Mouse (Mus musculus) 3T3-L1 (cell line): ENCODE data around the gene Enpp3.
A peak's percentile ranks its signal among the peaks of the same experiment; 100 is the strongest.

ENCODE experiments used
- DNase-seq: peaks from one replicate; pipeline ENCODE4 v3.0.0-alpha.2; 2015; ENCODE audit warnings: low read depth, low spot score

The Enpp3 gene

DNA sequence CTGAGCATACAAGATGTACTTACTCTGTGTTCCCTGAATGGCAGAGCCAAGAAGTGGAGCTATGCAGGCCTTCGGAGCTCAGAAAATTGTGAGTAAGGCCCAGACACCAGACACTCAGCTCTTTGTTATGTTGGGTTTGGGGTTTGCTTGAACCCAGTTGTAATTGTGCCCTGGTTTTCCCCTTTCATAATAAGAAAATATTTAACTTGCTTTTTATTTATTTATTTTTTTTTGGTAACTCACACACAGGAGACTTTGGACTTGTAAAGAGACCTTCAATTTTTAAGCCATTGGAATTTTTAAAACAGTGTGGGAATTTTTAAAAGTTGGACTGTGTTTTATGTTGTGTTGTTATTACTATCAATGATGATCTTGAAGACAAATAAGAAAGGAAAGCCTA is at the start of gene Enpp3:
Gene Enpp3 (minus strand): TSS at position 148 of the 400 bp plus-strand sequence.
- DNase-seq, result no peak

DNA sequence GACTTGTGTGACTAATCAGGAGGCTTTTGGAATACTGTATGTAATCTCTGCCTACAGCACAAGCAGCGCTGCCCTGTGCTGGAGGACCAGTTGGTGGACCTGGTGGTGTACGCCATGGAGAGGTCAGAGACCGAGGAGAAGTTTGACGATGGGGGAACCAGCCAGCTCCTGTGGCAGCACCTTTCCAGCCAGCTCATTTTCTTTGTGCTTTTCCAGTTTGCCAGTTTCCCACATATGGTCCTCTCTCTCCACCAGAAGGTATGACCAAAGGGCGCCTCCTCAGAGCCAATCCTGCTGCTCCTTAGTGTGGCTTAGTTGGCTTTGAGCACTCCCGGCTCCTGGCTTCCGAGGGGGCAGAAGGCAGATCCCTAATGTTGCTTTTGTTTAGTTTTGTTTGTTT is 45.7 kb upstream of the Enpp3 start:
- DNase-seq, result no peak

DNA sequence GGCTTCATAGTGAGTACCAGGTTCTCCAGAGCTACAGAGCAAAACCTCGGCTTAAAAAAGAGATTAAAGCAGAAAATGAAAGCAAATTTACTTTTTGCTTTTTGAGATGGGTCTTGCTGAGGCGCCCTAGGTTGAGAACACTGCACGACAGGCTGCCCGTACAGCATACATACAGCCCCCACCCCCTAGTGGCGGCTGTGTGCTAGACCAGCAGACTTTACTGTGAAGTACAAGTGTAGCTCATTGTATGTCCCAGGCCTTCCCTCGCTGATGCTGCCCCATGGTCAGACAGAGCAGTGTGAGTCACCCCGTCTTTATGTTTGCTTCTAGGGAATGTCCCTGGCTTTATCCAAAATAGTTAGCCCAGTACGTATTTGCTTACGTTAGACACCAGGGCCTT is 43.4 kb upstream of the Enpp3 start:
- peak; percentile 58 for DNase-seq

DNA sequence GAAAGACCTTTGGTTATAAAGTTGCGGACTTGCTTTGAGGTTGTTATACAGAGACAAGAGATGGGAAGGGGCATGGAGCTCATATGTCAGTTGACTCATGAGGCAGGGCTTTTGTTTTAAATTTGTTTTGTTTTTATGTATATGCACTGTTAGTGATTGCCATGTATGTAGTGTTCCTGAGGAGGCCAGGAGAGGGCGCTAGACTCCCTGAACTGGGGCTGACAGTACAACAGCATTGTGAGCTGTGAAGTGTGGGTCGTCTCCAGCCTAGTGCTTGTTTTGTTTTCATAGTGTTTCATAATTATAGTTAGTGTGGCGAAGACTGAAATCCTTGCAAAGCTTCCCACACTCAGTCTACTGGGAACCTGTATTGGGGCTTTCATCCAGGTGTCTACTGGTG is 31.0 kb upstream of the Enpp3 start:
- peak; percentile 20 for DNase-seq

DNA sequence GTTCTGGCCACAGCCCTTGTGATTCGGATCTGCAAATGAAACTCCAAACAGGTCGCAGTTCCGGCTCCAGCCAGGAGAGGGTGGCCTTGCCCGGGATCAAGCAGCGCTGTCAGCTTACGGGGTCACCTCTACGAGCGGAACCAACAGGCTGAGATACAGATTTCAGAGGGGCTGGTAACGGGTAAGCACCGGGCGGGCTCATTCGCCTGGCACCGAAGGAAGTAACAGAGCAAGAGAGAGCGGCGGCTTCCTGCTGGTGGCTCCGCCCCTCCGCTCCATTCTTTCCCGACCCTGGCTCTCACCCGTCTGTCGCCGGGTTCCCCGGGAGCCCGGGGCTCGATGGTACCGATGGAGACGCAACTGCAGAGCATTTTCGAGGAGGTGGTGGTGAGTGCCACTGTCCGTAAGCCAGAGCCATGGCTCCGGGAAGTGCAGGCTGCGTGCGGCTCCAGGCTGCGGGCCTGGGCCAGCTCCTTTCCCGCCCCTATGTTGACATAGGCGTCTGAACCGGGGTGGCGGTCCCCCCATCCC is 27.2 kb upstream of the Enpp3 start, which contains the start of gene Med23:
Gene Med23 (plus strand): TSS at position 227 of the 531 bp plus-strand sequence.
- DNase-seq, result peak; percentile 98

DNA sequence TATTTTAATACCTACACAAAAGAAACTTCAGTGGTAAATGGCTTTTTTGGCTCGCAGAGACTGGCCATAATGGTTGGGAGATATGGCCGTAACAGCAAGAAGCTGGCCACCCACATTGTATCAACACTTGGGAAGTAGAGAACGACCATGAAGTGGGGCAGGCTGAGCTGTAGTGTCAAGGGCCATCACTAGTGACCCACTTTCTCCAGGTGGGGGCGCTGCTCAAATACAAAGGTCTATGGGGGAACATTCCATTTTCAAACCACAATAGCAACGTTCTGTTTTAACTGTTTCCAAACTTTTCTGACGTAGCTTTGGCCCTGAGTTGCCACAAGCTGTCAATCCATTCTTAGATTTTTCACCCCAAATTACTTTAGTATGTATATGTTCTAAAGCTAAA is 21.8 kb upstream of the Enpp3 start:
- no peak for DNase-seq

DNA sequence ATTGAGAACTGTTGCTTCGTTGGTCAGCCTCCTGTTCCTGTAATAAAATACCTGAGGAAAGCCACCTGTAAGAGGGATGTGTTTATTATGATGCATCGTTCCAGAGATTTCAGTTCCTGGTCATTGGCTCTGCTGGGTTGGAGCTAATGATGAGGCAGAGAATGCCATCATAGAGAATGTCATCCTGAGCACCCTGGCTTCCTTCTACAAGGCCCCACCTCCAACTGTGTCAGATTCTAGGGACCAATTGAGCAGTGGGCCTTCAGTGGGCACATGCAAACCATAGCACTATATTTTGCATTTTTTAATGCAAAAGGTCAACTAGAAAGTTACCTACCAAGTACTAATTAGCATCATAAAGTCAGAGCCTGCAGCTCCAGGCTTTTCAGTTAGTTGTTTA is 20.5 kb upstream of the Enpp3 start:
- DNase-seq, result no peak

DNA sequence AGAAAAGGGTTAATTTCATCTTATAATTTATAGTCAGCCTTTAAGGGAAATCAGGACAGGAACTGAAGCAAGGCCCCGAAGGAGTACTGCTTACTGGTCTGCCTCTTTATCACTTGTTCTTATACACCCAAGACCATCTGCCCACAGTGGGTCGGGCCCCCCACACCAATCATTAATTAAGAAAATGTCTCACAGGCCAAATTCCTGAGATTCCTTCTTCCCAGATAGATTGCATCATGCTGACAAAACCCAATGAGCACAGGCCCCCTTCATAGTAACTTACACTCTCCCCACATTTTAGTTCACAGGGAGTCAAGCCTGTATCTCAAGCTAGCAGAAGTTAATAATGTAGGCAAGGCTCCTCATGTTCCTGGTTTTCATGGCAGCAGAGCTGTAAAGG is 625 bp downstream of the Enpp3 start:
- no peak for DNase-seq

DNA sequence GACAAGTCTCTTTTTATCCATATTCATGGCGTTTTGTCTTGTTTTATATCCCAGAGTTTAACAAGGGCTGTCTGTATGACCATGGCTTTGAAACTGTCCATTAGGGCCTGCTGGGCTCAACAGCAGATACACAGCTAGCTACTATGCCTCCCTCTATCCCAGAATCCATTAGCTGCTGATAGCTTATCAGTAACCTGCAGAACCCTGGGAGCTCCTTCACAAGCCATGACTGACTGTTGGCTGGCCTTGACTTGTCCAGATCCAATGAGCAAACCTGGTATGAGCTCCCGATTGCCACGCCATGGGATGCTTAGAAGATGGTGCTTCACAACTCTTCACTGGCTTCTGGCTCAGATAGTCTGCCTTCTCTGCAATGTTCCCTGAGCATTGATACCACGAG is 1.8 kb downstream of the Enpp3 start:
- DNase-seq, result no peak

DNA sequence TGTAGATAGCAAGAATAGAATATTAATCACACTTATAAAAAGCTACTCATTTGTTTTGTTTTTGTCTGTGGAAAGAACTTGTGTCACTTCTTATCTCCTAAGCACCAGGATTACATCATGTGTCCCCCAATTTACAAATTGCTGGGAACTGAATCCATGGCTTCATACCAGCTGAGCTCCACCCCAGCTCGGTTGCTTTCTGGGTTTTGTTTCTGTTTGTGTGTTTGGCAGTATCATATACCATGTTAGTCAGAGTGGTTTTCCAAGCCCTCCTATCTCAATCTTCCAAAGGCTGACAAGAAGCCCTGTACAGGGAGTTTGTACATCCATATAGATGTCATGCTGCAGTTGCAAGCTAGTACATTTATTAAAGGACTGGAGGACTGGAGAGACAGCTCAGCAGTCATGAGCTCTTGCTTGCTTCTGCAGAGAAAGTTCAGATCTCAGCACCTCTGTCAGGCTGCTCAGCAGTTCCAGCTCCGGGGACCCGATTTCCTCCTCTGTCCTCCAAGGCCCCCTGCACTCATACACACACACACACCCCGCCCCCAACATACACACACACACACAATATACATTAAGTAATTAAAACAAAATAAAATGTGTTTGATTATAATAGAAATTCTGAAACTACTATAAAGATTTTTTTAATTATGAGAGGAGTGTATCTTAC is 6.1 kb downstream of the Enpp3 start:
- peak; percentile 42 for DNase-seq

DNA sequence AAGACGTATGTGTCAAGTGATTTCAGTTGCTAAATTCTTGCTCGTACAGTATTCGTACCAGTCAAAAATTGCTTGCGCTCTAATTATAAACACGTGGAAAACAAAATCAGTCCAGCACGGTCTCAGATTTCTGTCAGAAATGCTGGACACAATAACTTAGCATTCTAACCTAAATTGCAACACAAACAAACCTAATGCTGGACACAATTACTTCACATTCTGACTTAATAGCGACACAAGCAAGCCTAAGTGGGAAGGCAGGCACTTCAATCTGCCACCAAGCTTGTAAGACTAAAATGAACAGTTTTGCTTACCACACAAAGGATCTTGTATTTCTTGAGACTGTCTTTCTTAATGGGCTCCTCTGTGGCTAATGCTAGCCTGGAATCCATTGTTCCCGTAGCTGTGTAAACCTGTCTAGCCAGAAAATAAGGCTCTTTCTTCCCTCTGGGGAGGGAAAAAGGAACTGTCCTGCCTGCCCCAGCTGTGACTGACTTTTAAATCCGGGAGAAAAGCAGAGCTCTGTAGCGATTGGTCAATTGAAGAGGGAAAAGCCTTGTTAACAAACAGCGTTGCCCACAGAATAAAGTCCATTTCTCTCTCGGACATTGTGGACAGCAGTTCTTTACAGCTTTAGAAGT is 6.8 kb downstream of the Enpp3 start:
- peak; percentile 66 for DNase-seq

DNA sequence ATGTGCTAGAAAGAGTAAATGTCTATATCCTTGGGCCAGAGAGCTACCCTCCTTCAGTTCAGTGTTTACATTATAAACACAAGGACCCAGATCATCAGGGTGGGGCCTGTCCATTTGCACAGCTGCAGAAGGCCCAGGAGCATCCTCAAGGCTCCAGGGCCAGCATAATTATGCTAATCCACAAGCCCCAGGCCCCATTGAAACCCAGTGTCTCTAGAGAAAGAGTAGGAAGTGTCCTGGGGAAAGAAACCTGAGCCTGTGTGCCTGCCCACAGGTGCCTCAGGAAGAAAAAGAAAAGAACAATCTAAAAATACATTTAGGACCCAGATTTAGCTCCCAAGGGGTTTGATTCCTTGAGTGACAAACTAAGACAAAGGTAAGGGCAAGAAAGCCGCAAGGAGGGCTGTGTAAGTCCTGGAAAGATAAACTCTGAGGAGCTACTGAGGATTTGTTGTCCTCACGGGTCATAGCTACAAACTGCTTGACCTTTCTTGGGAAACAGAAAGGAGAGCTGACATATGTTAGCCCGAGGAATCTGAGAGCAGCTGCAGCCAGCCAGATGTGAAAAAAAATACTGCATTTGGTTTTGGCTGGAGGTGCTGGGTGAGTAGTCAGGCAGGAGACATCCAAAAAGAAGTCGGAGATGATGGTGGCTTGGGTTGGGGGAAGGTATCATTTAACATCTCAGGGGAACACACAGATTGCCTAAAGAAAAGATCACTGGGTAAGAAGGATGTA is 7.8 kb downstream of the Enpp3 start:
- peak; percentile 66 for DNase-seq

DNA sequence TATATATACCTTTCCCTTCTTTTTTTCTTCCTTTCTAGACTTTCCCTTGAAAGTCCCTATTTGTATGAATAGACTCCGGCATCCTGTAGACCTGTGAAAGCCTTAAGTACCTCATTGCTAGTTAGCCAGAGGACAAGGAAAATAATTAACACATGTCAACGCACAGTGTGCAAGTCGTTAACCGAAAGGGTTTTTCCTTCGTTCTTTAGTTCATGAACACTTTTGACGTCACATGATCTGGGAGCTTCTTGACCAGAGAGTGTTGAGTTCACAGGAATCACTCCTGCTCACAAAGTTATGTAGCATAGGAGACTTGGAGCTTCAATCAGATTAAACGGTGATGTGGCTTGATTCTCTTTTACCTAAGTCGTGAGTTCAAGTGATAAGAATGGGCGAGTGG is 10.3 kb downstream of the Enpp3 start:
- DNase-seq, result no peak

DNA sequence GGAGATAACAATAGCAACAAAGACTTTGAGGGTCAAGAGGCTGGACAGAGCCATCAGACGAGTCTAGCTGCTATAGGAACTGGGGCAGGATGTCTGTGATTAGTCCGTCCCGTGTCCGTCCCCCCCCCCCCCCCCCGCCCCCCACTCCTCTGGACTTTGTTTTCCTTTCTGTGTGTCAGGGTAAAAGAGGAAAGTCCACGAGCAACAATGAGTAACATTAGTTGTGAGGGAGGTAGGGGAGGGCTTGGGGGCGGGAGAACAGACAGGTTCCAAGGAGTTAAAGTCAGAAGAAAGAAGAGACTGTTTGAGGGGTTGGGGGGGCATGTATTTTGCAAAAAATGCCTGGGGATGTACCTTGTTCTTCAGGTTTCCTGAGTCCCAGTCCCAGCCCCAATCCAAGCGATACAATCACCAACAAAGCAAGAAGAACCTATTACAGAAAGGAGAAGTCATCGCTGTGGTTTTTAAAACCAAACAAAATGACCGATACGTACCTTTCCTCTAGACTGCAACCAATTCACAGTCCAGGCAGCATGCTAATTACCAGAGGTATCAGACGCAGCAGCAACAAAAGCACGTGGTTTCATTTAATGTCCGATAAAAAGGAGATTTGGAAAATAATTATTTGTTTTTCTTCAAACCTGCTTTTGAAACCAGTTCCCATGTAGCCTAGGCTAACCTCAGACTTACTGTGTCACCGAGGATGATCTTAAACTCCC is 11.1 kb downstream of the Enpp3 start:
- DNase-seq, result no peak

DNA sequence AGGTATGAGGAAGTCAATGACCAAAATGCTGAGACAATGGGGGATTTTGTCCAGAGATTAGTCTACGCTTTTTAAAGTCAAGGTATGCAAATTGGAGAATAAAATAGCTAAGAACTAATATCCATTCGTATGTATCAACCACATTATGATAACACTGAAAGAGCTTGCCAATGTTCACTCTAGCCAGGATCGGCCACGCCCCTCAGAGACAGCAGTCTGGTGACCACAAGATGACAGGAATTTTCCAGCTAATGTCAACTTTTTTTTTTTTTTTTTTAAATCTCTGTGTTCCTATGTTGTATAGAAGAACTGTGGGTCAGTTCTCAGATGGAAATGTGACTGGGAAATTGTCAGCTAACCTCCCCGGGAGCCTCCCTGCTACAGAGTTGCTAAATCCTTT is 12.2 kb downstream of the Enpp3 start:
- DNase-seq, result peak; percentile 80

DNA sequence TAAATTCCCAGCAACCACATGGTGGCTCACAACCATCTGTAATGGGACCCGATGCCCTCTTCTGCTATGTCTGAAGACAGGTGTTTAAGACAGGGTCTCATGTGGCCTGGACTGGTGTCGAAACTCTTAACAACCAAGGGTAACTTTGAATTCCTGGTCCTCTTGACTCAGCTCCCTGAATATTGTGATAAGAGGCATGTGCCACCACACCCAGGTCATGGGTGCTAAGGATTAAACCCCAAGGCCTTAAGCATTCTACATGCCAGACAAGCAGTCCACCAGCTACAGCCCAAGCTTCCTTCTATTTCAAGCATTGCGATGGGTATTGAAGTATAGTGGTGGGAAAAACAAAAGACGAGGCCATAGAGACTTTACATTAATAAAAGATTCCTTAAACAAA is 14.5 kb downstream of the Enpp3 start:
- no peak for DNase-seq

DNA sequence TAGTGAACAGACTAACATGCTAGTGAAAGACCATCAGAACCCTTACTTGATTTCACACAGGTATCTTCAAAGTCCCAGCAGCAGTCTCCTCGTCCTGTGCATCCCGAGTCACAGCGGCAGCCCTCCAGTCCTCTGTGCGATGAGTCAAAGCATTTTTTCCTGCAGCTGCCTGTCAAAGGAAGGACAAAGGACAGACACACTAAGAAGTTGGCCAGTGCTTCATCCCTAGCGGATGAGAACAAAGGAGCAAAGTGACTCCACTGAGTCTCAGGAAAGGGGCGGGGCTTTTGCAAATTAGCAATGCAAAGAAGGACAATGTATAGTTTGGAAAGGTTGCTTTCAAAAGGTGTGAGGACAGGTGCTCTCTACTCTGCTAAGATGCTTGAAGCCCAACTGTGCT is 16.5 kb downstream of the Enpp3 start:
- DNase-seq, result no peak

DNA sequence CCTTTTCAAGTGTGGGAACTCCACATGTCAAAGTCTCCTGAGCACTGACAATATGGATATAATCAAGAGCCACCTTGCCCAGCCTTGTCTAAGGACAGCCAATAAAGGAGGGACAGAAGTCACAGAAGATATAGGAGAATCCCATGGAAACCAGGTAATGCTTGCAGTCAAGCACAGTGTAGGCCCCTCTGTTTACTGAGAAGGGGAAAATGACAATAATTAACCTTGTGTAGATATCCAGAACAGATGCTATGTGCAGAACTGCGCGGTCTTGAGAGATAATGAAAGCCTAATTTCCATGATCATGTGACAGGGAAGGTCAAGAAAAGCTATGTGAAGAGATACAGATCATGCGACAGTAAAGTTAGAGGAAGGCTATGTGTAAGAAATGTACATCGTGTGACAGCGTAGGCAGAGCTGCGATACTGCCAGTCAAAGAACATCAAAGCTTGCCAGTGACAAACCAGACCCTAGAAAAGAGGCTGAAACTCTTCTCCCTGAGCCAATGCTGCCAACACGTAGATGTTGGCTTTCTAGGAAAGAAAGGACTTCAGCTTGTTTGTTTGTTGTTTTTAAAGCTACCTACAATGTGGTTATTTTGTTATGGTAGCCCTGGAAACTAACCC is 17.1 kb downstream of the Enpp3 start:
- DNase-seq, result no peak

DNA sequence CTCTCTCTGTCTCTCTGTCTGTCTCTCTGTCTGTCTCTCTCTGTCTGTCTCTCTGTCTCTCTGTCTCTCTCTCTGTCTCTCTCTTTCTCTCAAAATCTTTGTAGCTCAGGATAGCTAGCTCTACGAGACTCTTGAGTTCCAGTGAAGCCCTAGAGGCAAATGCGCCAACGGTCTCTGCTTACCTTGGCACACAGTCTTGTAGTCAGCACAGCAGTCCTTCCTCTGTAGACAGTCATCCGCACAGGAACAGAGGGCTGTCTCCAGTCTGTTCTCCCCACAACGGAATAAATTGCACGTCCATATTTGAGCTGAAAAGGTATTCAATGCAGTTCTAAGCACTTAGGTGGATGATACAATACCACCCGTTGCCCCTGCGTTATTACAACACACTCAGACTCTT is 18.0 kb downstream of the Enpp3 start:
- DNase-seq, result no peak

DNA sequence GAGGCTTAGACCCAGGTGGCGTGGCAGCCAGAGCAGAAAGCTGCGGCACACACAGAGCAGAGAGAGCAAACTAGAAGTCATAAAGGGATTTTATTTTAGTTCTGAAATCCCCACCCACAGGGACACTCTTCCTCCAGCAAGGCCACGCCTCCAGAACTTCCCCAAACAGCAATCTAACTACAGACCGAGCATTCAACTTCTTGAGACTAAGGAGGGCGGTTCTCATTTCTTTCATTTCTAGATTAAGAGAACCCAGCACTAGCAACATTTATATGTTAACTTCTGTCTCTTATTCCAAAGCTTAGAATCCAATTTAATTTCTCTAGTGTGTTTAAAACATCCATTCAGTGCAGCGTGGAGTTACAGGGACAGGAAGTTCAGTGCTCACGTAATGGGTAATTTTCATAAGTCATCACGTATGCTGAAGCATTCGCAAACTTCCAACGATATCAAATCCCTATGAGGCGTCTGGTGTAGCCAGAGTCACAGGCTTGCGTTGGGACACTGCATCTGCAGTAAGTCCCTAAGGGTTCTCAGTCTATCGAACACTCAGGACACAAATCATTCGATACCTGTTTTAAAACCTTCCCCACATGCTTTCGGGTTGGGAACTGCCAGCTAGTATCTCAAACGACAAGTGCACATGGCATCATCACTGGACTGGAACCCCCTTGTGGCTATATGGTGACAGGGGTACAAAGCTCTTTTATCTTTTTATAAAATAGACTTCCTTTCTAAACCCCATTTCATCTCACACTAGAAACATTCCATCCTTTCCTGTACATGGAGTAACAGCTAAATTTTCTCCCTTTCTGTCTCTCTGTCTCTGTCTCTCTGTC is 18.7 kb downstream of the Enpp3 start:
- DNase-seq, result no peak

DNA sequence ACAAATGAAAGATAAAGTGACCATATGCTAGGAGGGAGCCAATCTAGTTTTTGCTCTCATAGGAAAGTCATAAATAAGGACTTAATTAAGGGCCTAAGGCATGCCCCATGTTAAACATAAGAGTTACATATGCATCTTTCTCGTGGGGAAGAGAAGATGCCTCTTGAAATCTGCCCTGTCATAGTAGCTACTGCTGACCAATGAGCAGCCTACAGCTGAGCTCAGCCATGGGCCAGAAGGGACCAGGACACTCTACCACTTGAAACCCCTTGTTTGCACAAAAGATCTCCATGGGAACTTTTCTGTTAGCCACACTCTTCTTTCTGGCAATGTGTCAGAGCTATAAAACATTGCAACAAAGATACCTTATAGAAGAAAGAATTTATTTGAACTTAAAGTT is 19.4 kb downstream of the Enpp3 start:
- peak; percentile 23 for DNase-seq
